Mouse (Mus musculus): ENCODE results near the gene Nicn1. TPM values are rescaled to one million over a fixed set of nuclear protein-coding genes. Genes with fewer than 3 reads are reported as not detected.

The Nicn1 gene
- polyA plus RNA-seq, 1 experiment from 2014 or later: 137 TPM

GRCm38 (mm10) chr9:108340258-108341138 is 50.3 kb downstream of the Nicn1 start:
- no peaks in the 10 kb centered on the region for H3K9me3 ChIP-seq (ENCODE audit: control insufficient read depth, low read length)
- H3K9ac ChIP-seq: peak overlapping the region; percentile 85
- DNase-seq (ENCODE audit: low spot score) (no peak), ATAC-seq (ENCODE audit: low FRiP score) (no peak)
- peaks cover 14% of the 10 kb centered on the region for H3K36me3 ChIP-seq (replicated peaks; ENCODE audit: control insufficient read depth, insufficient read depth)
- H3K4me3 ChIP-seq (replicated peaks; ENCODE audit: low read length): peak overlapping the region; percentile 60
- H3K27ac ChIP-seq: no peak overlapping the region
- 63% methylated on average over 10 of the region's 10 CpGs for WGBS
- peak overlapping the region; percentile 80 for H3K4me2 ChIP-seq (replicated peaks)
- peaks cover 17% of the 10 kb centered on the region for H3K4me1 ChIP-seq (replicated peaks; ENCODE audit: control insufficient read depth, insufficient read depth, low read length)
- no peaks in the 10 kb centered on the region for H3K27me3 ChIP-seq (ENCODE audit: control insufficient read depth, insufficient read depth, low read length)

- ATAC-seq (ENCODE audit: low FRiP score) (no peak), DNase-seq (ENCODE audit: low spot score) (no peak)
- H3K36me3 ChIP-seq (replicated peaks; ENCODE audit: control insufficient read depth, insufficient read depth): peaks cover 9% of the 10 kb centered on the region
- no peaks in the 10 kb centered on the region for H3K9me3 ChIP-seq (ENCODE audit: control insufficient read depth, low read length)
- WGBS: 94% methylated on average over 5 of the region's 5 CpGs
- no peak overlapping the region for H3K9ac ChIP-seq
- H3K27me3 ChIP-seq (ENCODE audit: control insufficient read depth, insufficient read depth, low read length): no peaks in the 10 kb centered on the region
- no peak overlapping the region for H3K4me2 ChIP-seq (replicated peaks)
- H3K27ac ChIP-seq: no peak overlapping the region
- peaks cover 20% of the 10 kb centered on the region for H3K4me1 ChIP-seq (replicated peaks; ENCODE audit: control insufficient read depth, insufficient read depth, low read length)
- no peak overlapping the region for H3K4me3 ChIP-seq (replicated peaks; ENCODE audit: low read length)
Measured at GRCm38 (mm10) chr9:108341139-108341475, 50.9 kb downstream of the Nicn1 start.

- Histone ChIP-seq H3K27ac (no peak overlapping the region), H3K4me1 (replicated peaks; ENCODE audit: control insufficient read depth, insufficient read depth, low read length) (peaks cover 22% of the 10 kb centered on the region), H3K36me3 (replicated peaks; ENCODE audit: control insufficient read depth, insufficient read depth) (0 out of 2 replicates have a peak, but pooled peaks cover 3% of the 10 kb centered on the region), H3K4me3 (replicated peaks; ENCODE audit: low read length) (no peak overlapping the region), H3K9ac (no peak overlapping the region), H3K9me3 (ENCODE audit: control insufficient read depth, low read length) (no peaks in the 10 kb centered on the region), H3K4me2 (replicated peaks) (no peak overlapping the region), H3K27me3 (ENCODE audit: control insufficient read depth, insufficient read depth, low read length) (no peaks in the 10 kb centered on the region)
- no peak for DNase-seq (ENCODE audit: low spot score)
- no peak for ATAC-seq (ENCODE audit: low FRiP score)
Measured at GRCm38 (mm10) chr9:108341801-108342200, 51.6 kb downstream of the Nicn1 start.

- Histone ChIP-seq H3K4me3 (replicated peaks; ENCODE audit: low read length) (no peak overlapping the region), H3K36me3 (replicated peaks; ENCODE audit: control insufficient read depth, insufficient read depth) (no peaks in the 10 kb centered on the region), H3K9me3 (ENCODE audit: control insufficient read depth, low read length) (no peaks in the 10 kb centered on the region), H3K4me1 (replicated peaks; ENCODE audit: control insufficient read depth, insufficient read depth, low read length) (peaks cover 22% of the 10 kb centered on the region), H3K9ac (no peak overlapping the region), H3K27me3 (ENCODE audit: control insufficient read depth, insufficient read depth, low read length) (no peaks in the 10 kb centered on the region), H3K27ac (no peak overlapping the region), H3K4me2 (replicated peaks) (no peak overlapping the region)
- DNase-seq (ENCODE audit: low spot score) (no peak), ATAC-seq (ENCODE audit: low FRiP score) (no peak)
- WGBS: 55% methylated on average over 5 of the region's 5 CpGs
Measured at GRCm38 (mm10) chr9:108342301-108342831, 52.1 kb downstream of the Nicn1 start.

GRCm38 (mm10) chr9:108343331-108343730 is 53.1 kb downstream of the Nicn1 start:
- WGBS: 88% methylated on average over 3 of the region's 3 CpGs
- ATAC-seq (ENCODE audit: low FRiP score): no peak

GRCm38 (mm10) chr9:108343835-108344234 is 53.6 kb downstream of the Nicn1 start:
- Histone ChIP-seq H3K4me3 (replicated peaks; ENCODE audit: low read length) (no peak overlapping the region), H3K27ac (no peak overlapping the region), H3K4me1 (replicated peaks; ENCODE audit: control insufficient read depth, insufficient read depth, low read length) (peaks cover 22% of the 10 kb centered on the region), H3K27me3 (ENCODE audit: control insufficient read depth, insufficient read depth, low read length) (no peaks in the 10 kb centered on the region), H3K9ac (no peak overlapping the region), H3K9me3 (ENCODE audit: control insufficient read depth, low read length) (no peaks in the 10 kb centered on the region), H3K4me2 (replicated peaks) (no peak overlapping the region), H3K36me3 (replicated peaks; ENCODE audit: control insufficient read depth, insufficient read depth) (no peaks in the 10 kb centered on the region)
- DNase-seq (ENCODE audit: low spot score) (no peak), ATAC-seq (ENCODE audit: low FRiP score) (no peak)
- 95% methylated on average over 1 of the region's 1 CpGs for WGBS

More at GRCm38 (mm10) chr9:108343331-108343730, 53.1 kb downstream of the Nicn1 start:
- Histone ChIP-seq H3K27ac (no peak overlapping the region), H3K9ac (no peak overlapping the region), H3K4me1 (replicated peaks; ENCODE audit: control insufficient read depth, insufficient read depth, low read length) (peaks cover 21% of the 10 kb centered on the region), H3K27me3 (ENCODE audit: control insufficient read depth, insufficient read depth, low read length) (no peaks in the 10 kb centered on the region), H3K36me3 (replicated peaks; ENCODE audit: control insufficient read depth, insufficient read depth) (no peaks in the 10 kb centered on the region), H3K4me3 (replicated peaks; ENCODE audit: low read length) (no peak overlapping the region), H3K4me2 (replicated peaks) (no peak overlapping the region), H3K9me3 (ENCODE audit: control insufficient read depth, low read length) (no peaks in the 10 kb centered on the region)
- no peak for DNase-seq (ENCODE audit: low spot score)

- H3K36me3 ChIP-seq (replicated peaks; ENCODE audit: control insufficient read depth, insufficient read depth): no peaks in the 10 kb centered on the region
- H3K4me1 ChIP-seq (replicated peaks; ENCODE audit: control insufficient read depth, insufficient read depth, low read length): peaks cover 23% of the 10 kb centered on the region
- H3K4me2 ChIP-seq (replicated peaks): no peak overlapping the region
- no peak overlapping the region for H3K9ac ChIP-seq
- H3K9me3 ChIP-seq (ENCODE audit: control insufficient read depth, low read length): no peaks in the 10 kb centered on the region
- ATAC-seq (ENCODE audit: low FRiP score) (no peak), DNase-seq (ENCODE audit: low spot score) (no peak)
- WGBS: 86% methylated on average over 4 of the region's 4 CpGs
- H3K27me3 ChIP-seq (ENCODE audit: control insufficient read depth, insufficient read depth, low read length): no peaks in the 10 kb centered on the region
- no peak overlapping the region for H3K27ac ChIP-seq
- no peak overlapping the region for H3K4me3 ChIP-seq (replicated peaks; ENCODE audit: low read length)
Measured at GRCm38 (mm10) chr9:108344471-108344870, 54.2 kb downstream of the Nicn1 start.

Other genes starting within 250 kb of the Nicn1 start
- gene Gmppb, start 241.2 kb upstream of the Nicn1 start, polyA plus RNA-seq (2014; fragmentation: Nextera tagmentation; extraction: Ambion mirVana): 17.7 and 18.2 TPM in 2 replicates
- 2.4 and 2.9 TPM in 2 replicates for gene Amigo3, start 237.3 kb upstream of the Nicn1 start, polyA plus RNA-seq (2014; fragmentation: Nextera tagmentation; extraction: Ambion mirVana)
- not detected in 2 replicates for gene Mst1, start 210.0 kb upstream of the Nicn1 start, polyA plus RNA-seq (2014; fragmentation: Nextera tagmentation; extraction: Ambion mirVana)
- 49.9 and 50.9 TPM in 2 replicates for gene Rnf123, start 207.1 kb upstream of the Nicn1 start, polyA plus RNA-seq (2014; fragmentation: Nextera tagmentation; extraction: Ambion mirVana)
- gene Apeh, start 195.8 kb upstream of the Nicn1 start, polyA plus RNA-seq (2014; fragmentation: Nextera tagmentation; extraction: Ambion mirVana): 44.8 and 48.7 TPM in 2 replicates
- 15.4 and 15.7 TPM in 2 replicates for gene Bsn, start 100.0 kb upstream of the Nicn1 start, polyA plus RNA-seq (2014; fragmentation: Nextera tagmentation; extraction: Ambion mirVana)
- gene Dag1, start 26.5 kb upstream of the Nicn1 start, polyA plus RNA-seq (2014; fragmentation: Nextera tagmentation; extraction: Ambion mirVana): 76.7 and 83.0 TPM in 2 replicates
- gene Amt, start 6.4 kb downstream of the Nicn1 start, polyA plus RNA-seq (2014; fragmentation: Nextera tagmentation; extraction: Ambion mirVana): 18.6 and 24.4 TPM in 2 replicates
- gene Rhoa, start 15.7 kb downstream of the Nicn1 start, polyA plus RNA-seq (2014; fragmentation: Nextera tagmentation; extraction: Ambion mirVana): 206 and 214 TPM in 2 replicates
- 49.5 and 59.9 TPM in 2 replicates for gene Tcta, start 15.7 kb downstream of the Nicn1 start, polyA plus RNA-seq (2014; fragmentation: Nextera tagmentation; extraction: Ambion mirVana)
- gene Gpx1, start 48.5 kb downstream of the Nicn1 start, polyA plus RNA-seq (2014; fragmentation: Nextera tagmentation; extraction: Ambion mirVana): 462 and 488 TPM in 2 replicates
- gene Usp4, start 57.4 kb downstream of the Nicn1 start, polyA plus RNA-seq (2014; fragmentation: Nextera tagmentation; extraction: Ambion mirVana): 127 TPM in 2 replicates
- 1.7 and 2.2 TPM in 2 replicates for gene 1700102P08Rik, start 102.4 kb downstream of the Nicn1 start, polyA plus RNA-seq (2014; fragmentation: Nextera tagmentation; extraction: Ambion mirVana)
- gene Ccdc36, start 138.1 kb downstream of the Nicn1 start, polyA plus RNA-seq (2014; fragmentation: Nextera tagmentation; extraction: Ambion mirVana): 1.6 TPM in 2 replicates
- gene BC048562, start 146.1 kb downstream of the Nicn1 start, polyA plus RNA-seq (2014; fragmentation: Nextera tagmentation; extraction: Ambion mirVana): not detected in 2 replicates
- gene Ccdc71, start 170.1 kb downstream of the Nicn1 start, polyA plus RNA-seq (2014; fragmentation: Nextera tagmentation; extraction: Ambion mirVana): 44.9 and 51.4 TPM in 2 replicates
- gene Klhdc8b, start 171.2 kb downstream of the Nicn1 start, polyA plus RNA-seq (2014; fragmentation: Nextera tagmentation; extraction: Ambion mirVana): 52.8 and 57.2 TPM in 2 replicates
- 18.9 and 19.4 TPM in 2 replicates for gene Lamb2, start 189.3 kb downstream of the Nicn1 start, polyA plus RNA-seq (2014; fragmentation: Nextera tagmentation; extraction: Ambion mirVana)
- gene Usp19, start 200.2 kb downstream of the Nicn1 start, polyA plus RNA-seq (2014; fragmentation: Nextera tagmentation; extraction: Ambion mirVana): 64.9 and 69.7 TPM in 2 replicates
- 61.6 and 66.6 TPM in 2 replicates for gene Qars, start 217.3 kb downstream of the Nicn1 start, polyA plus RNA-seq (2014; fragmentation: Nextera tagmentation; extraction: Ambion mirVana)
- gene Qrich1, start 226.4 kb downstream of the Nicn1 start, polyA plus RNA-seq (2014; fragmentation: Nextera tagmentation; extraction: Ambion mirVana): 119 and 128 TPM in 2 replicates